Mouse (Mus musculus) bone marrow macrophage, adult 2 months (primary cell): ENCODE measurements at regions not wholly inside any gene's neighbourhood (a gene's known extent, or its start where the extent isn't known, plus 50 kb on each side); places are given as distances from the start of the nearest gene placed in this dataset.

ENCODE experiments used
- H3K27ac ChIP-seq: 2 replicates; pipeline ENCODE4 v1.5.1; 2012; ENCODE audit warnings: low read depth, low read length; ENCODE audit not compliant: insufficient read depth
- H3K4me1 ChIP-seq: 2 replicates; pipeline ENCODE4 v1.6.1; 2012; ENCODE audit warnings: low read length; ENCODE audit not compliant: control insufficient read depth, insufficient read depth
- H3K4me3 ChIP-seq: 2 replicates; pipeline ENCODE4 v1.5.1; 2012; ENCODE audit warnings: mild to moderate bottlenecking, low read length, moderate library complexity; ENCODE audit not compliant: insufficient read depth
- CTCF ChIP-seq: IDR thresholded peaks from 2 replicates; pipeline ENCODE4 v1.5.1; 2012; ENCODE audit warnings: low read depth, mild to moderate bottlenecking, low read length, moderate library complexity
- POLR2A ChIP-seq: IDR thresholded peaks from 2 replicates; pipeline ENCODE4 v1.6.1; 2012; ENCODE audit warnings: mild to moderate bottlenecking, low read depth, low read length, borderline replicate concordance

DNA sequence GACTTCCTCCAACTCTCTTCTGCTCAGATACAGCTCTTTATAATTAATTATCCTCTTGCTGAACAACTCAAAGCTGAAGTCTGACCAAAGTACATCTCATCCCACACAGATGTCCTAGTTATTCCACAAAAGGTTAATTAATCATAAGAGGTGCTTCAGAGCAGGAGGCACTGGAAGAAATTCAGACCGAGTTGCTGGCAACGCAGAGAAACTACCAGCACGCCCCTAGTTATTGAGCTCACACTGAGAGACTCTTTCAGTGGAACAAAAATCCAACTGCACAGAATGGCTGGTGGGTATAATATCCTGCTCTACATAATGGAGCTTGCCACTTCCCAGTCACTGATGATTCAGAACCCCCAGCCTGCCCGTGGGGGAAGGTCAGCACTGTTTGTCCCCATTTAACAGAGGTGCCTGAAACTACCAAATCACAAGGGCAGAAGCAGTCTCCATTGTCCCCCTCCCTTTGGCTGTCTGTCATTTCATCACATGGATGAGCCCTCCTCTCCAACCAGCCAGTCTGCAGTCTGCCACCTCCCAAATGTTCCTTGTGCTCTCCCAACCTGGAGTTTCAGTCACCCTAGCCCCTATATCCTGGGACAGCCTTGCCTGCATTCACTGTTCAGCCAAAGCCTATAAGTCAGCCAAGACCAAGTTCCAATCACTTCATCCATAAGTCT is 170.3 kb upstream of the Creb1 start:
- no peak overlapping the region for H3K4me3 ChIP-seq
- no peak for TF ChIP-seq CTCF
- TF ChIP-seq POLR2A, result no peak
- peaks cover 11% of the 10 kb centered on the region for H3K4me1 ChIP-seq
- no peak overlapping the region for H3K27ac ChIP-seq

DNA sequence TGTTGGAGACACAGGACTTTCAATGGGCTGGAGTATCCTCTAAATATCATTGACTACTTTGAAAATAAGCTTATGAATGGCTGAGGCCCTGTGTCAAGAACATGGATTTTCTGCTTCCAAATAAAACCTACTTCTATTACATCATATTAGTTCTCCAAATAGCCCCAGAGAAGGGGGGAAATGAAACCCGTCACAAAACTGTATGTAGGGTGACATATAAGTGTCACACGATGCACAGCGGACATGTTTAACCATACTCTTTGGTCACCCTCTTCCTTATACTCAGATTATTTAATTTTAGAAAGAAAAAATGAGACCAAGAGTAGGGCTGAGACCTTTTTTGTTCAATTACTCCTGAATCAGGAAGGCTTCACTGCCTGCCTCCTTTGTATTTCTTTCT is 189.2 kb upstream of the Creb1 start:
- no peak for TF ChIP-seq POLR2A
- no peak for TF ChIP-seq CTCF
- peaks cover 15% of the 10 kb centered on the region for H3K4me1 ChIP-seq
- H3K27ac ChIP-seq, result no peak overlapping the region
- H3K4me3 ChIP-seq, result no peak overlapping the region

DNA sequence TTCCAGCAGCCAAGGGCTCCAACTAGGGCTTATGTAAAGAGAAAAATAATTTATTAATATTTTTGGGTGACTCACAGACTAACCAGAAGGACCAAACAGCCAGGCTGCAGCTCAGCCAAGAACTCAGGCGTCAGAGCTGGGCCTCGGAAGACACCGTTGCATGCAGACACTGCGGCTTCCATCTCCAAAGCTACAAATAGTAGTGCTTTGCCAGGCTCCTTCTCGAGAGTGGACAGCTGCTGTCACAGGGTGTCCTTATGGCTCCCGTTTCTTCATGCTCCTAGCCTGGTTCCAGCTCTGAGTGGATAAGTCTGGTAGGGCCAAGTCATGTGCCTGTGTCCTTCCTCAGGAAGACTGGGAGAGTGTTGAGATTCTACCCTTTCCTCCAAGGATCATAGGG is 190.8 kb upstream of the Creb1 start:
- peaks cover 22% of the 10 kb centered on the region for H3K4me1 ChIP-seq
- no peak overlapping the region for H3K4me3 ChIP-seq
- TF ChIP-seq POLR2A, result no peak
- TF ChIP-seq CTCF, result no peak
- H3K27ac ChIP-seq, result no peak overlapping the region

DNA sequence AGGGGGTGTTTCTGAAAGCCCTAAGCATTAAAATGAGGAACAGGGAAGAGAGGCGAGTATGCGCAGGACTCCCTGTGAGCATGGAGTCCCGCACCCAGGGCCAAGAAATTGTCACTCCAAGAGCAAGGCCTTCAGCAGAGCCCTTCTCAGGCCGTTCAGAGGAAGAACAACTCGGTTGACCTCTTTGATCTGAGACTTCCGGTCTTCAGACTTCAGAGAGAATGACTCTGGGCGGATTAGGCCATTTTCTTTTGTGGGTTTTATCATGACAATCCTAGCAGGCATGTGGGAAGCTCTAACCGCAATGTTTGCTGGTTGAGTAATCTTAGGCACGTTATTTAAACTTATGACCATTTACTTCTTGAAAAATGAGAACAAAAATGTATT is 193.9 kb upstream of the Creb1 start:
- H3K4me1 ChIP-seq, result peaks cover 22% of the 10 kb centered on the region
- peak overlapping the region; percentile 78 for H3K27ac ChIP-seq
- TF ChIP-seq CTCF, result no peak
- no peak for TF ChIP-seq POLR2A
- H3K4me3 ChIP-seq, result no peak overlapping the region

DNA sequence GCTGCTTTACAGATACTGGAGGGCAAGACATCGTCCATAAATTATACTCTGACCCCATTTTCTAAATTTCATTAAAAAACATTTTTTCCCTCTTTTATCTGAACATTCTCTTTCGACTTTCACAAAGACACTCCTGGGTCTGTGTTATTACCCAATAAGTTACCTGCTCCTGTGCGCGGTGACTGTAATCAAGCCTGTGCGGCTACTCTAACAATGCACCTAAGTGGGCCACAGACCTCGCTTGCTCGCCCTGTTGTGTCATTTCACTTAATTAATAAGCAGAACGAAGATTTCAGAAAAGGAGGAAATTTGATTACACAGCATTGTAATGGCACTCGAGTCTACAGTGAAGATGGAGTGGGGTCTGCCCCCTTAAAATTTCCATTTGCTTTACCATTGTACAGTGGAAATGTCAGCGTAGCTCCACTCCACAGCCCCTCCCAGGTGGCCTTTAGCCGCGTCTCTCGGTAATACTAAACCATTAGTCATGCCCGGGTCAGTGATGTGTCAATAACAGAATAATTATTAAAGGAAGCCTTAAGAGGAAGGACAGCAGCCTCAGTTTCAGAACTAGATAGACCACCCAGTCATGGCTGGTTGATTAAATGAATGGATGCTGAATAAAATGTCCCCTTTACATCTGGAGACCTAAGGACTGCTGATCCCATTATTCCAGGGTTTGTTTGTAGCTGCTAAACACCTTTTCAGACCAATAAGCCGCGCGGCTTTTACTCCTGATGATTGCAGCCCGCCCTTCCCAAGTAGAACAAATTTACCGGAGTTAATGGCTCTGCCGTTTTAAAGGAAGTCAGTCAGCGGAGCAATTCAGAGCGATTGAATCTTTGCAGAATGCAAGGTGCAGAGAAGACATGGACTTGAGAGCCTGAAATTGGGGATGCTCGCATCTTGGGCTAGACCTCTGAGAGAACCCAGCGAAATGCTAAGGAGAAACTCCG is 194.5 kb upstream of the Creb1 start:
- peaks cover 20% of the 10 kb centered on the region for H3K4me1 ChIP-seq
- H3K27ac ChIP-seq, result peak overlapping the region; percentile 78
- TF ChIP-seq CTCF (no peak), POLR2A (no peak)
- no peak overlapping the region for H3K4me3 ChIP-seq

DNA sequence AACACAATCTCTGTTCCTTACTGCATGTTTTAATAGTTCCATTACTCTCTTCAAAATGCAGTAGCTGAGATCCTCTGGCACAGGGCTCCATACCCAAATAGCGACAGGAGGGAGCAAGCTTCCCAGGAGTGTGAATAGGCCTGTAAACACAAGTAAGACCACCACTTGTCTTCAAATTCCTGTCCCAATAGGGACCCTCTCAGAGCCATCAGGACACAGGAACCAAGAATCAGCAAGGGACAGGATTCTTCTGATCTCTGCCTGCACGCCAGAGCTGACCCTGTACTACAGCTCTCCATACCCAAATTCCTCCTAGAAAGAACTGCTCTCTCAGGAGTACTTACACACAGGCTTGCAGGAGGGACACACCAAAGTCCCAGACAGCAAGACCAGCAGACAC is 200.9 kb upstream of the Creb1 start:
- TF ChIP-seq CTCF (no peak), POLR2A (no peak)
- Histone ChIP-seq H3K4me1 (peaks cover 5% of the 10 kb centered on the region), H3K4me3 (no peak overlapping the region), H3K27ac (no peak overlapping the region)

DNA sequence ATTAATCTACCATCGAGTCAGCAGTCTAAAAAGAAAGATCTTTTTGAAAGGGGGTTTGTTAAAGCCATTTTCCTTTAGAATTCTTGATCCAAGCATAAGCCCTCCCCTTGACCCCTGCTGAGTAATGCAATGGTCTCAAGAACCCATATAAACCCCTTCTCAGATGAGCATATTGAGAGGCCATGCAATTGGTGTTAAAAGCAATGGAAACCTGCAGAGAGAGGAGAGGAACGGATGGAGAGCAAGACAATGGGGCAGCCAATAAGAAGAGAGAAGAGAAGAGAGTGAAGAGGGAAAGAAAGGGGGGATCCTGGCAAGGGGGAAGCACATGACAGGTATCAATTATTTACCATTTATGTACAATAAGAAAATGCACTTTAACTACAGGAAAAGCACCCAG is 201.7 kb upstream of the Creb1 start:
- Histone ChIP-seq H3K4me3 (no peak overlapping the region), H3K4me1 (peaks cover 5% of the 10 kb centered on the region), H3K27ac (no peak overlapping the region)
- TF ChIP-seq POLR2A, result no peak
- TF ChIP-seq CTCF, result no peak

DNA sequence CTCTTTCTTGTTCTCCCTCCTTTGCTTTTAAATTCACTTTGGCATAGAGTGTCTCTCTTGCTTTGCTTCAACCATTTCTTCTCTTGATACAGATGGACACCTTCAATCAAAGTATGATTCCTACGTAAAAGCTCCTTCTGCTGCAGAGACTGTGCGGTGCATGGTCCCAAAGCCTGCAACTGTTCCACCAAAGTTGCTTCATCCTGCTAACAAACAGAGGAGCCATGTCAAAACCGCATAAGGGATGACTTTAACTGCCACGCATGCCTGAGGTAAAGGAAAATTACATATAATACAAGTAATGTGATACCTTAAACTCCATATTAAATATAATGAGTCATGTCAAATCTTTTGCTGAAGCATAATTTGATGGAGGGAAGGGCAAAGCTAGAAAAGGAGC is 200.1 kb upstream of the Klf7 start:
- Histone ChIP-seq H3K4me1 (peaks cover 18% of the 10 kb centered on the region), H3K27ac (no peak overlapping the region), H3K4me3 (no peak overlapping the region)
- TF ChIP-seq POLR2A (no peak), CTCF (no peak)

DNA sequence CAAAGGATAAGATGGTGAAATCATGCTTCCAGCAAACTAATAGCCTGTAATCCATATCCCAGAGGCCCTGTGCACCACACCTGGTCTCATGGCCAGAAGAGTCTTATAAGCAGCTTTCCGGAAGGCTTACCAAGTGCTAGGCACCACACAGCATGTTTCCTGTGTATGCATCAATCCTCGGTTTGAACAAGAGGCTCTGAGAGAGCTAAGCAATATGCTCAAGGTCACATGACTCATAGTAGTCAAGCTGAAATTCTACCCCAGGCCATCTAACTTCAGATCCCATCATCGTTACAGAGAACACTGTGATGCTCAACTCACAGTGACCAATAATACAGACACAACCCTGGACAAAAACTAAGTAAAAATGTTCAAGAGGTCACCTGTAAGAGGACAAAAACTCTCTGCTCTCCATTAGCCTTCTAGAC is 197.1 kb upstream of the Klf7 start:
- TF ChIP-seq POLR2A (no peak), CTCF (no peak)
- H3K4me1 ChIP-seq, result peaks cover 18% of the 10 kb centered on the region
- no peak overlapping the region for H3K4me3 ChIP-seq
- H3K27ac ChIP-seq, result no peak overlapping the region
